Mouse (Mus musculus) Patski (cell line): ENCODE measurements around the gene Kif12. TPM values are rescaled to one million over a fixed set of nuclear protein-coding genes. Genes with fewer than 3 reads are reported as not detected.

ENCODE experiments used
- ATAC-seq: fragments of 100-300 bp; one replicate; pipeline ENCODE4 v1.8.0; 2021
- CTCF ChIA-PET: fragments of 350-600 bp; sonication (Branson Sonifier 250); formaldehyde crosslinking; loops from one replicate; lab custom pipeline; 2022; ENCODE audit warnings: inconsistent platforms; lab: Charles Lee
- POLR2A ChIA-PET: fragments of 350-600 bp; sonication (Branson Sonifier 250); formaldehyde crosslinking; loops from one replicate; lab custom pipeline; 2022; ENCODE audit warnings: antibody characterized with exemption, inconsistent platforms; lab: Charles Lee
- DNase-seq: peaks from one replicate; pipeline ENCODE4 v3.0.0-alpha.2; 2011; ENCODE audit warnings: low read depth, low spot score
- H3K27me3 ChIP-seq: fragments of 371-371 bp; one replicate; pipeline ENCODE4 v1.5.1; 2021
- CTCF ChIP-seq: fragments of 100-300 bp; IDR thresholded peaks from one replicate; pipeline ENCODE4 v1.5.1; 2021
- in situ Hi-C: fragments of 300-500 bp; cut with MboI; formaldehyde crosslinking; loops from 3 replicates; pipeline ENCODE4 v1.11.1; 2018; ENCODE audit warnings: low pct_unique_long_range_greater_than_20kb, mixed read lengths
- polyA plus RNA-seq: library from polyadenylated mRNA; unstranded; gene quantifications from one replicate; pipeline ENCODE4 v1.2.3, GENCODE M21; 2021

The Kif12 gene
- polyA plus RNA-seq, 1 experiment from 2014 or later = 10.7 TPM

DNA sequence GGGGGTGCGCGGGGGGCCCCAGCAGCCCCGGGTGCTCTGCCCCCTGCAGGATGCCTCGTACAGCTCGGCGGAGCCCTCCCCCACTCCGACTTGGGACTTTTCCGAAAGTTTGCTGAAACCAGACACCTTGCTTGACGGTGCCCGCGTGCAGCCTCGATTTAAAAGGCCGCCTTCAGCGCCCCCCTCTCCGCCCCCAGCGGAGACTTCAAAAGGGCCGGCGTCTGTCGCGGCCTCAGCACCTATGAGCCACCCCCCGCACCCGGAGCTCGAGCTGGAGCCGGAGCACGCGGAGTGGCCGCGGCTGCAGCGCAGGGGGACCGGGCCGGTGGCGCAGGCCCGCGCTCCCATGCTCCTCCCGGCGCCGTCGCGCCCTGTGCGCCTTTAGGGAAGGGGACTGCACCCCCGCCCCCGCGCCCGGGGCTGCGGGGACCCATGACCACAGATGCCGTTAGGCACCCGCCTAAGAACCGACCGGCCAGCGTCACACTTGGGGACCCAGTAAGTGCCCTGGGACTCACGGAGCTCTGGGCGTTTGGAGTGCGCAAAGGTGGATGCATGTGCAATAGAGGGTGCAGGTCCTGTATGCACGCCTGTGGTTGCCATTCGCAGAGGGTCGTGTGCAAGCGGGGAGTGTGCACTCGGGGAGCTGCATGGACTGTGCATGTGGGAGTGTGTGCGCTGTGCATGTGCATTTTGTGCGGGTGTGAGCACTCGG, 42.1 kb upstream of the Kif12 start, which contains the start of gene Col27a1:
Col27a1 (plus strand) TSS at position 98 of the 715 bp plus-strand sequence.
- H3K27me3 ChIP-seq = peaks cover 5% of the 10 kb centered on the region
- in situ Hi-C loops = no loop called here
- no peak for ATAC-seq
- TF ChIP-seq CTCF = no peak
- ChIA-PET CTCF (interaction anchor here (1.5 to 3.6 kb wide), 9 partner anchors 32 to 109 kb away, joined by 4 to 20 read pairs (median 9); partner anchors contain the start of gene Kif12), POLR2A (no interaction called here)
- no peak for DNase-seq

DNA sequence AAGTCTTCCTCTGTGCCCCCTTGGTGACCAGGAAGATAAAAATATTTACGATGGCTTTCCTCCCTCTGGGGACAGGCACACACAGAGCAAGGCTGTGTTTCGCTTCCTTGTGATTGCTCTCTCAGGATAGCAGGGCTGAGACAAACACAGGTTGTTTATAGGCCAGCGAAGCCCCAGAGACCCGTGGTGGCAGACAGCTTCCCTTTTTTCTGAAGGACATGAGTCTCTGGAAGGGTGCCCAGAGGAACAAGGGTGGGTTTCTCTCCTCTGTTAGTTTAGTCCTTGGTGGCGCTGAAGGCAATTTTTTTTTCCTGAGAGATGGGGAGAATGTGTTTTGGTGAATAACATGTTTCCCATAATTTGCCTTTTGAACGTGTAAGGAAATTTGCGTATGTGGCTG, 33.7 kb upstream of the Kif12 start:
- ChIA-PET CTCF (interaction anchor here (0.8 kb wide), 1 partner anchor 10 kb away, joined by 3 read pairs; no protein-coding TSS in a partner anchor), POLR2A (no interaction called here)
- H3K27me3 ChIP-seq = no peaks in the 10 kb centered on the region
- DNase-seq (no peak), ATAC-seq (no peak)
- TF ChIP-seq CTCF = no peak
- in situ Hi-C loops = no loop called here

DNA sequence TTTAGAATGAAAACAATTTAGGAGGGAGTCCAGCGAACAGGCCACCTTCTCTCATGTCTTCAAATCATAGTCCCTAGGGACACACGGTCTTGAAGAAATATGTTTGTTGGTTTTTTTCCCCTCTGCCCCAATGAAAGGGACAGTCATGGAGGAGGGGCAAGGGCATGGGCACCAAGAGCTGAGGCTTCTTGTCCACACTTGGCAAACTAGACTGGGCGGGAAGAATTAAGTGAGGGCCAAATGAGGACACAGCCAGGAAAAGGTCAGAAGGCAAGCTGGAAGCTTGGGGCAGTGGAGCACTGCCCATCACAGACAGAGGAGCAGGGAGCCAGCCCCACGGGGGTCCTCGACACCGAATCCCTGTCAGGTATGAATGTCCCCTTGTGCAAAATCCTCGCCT, 31.9 kb upstream of the Kif12 start:
- TF ChIP-seq CTCF = no peak
- ChIA-PET POLR2A (no interaction called here), CTCF (interaction anchor here (1.3 kb wide), 1 partner anchor 45 kb away, joined by 3 read pairs; no protein-coding TSS in a partner anchor)
- no peak for DNase-seq
- in situ Hi-C loops = loop anchor here (5.0 kb wide), 1 partner anchor 37 kb away; no protein-coding TSS in a partner anchor
- ATAC-seq = no peak
- H3K27me3 ChIP-seq = no peaks in the 10 kb centered on the region

DNA sequence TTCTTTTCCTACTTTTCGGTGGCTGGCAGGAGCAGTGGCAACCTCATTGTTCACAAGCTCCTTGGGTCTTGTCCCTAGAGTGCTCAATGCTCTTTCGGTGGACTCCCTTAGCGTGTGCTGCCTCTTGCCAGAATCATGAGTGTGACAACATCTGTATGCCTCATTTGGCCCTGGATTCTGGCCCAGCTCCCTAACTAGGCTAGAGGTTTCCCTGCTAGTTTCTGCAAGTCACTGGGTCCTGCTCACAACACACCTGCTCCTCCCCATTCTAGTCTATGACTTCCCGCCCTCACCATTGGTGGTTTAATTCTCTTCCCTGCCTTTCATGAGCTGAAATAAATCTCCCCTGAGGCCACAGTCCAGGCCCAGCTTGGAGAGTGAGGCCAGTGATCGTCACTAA, 27.4 kb upstream of the Kif12 start:
- ChIA-PET CTCF (no interaction called here), POLR2A (no interaction called here)
- no peak for DNase-seq
- in situ Hi-C loops = no loop called here
- no peak for TF ChIP-seq CTCF
- no peaks in the 10 kb centered on the region for H3K27me3 ChIP-seq
- no peak for ATAC-seq

DNA sequence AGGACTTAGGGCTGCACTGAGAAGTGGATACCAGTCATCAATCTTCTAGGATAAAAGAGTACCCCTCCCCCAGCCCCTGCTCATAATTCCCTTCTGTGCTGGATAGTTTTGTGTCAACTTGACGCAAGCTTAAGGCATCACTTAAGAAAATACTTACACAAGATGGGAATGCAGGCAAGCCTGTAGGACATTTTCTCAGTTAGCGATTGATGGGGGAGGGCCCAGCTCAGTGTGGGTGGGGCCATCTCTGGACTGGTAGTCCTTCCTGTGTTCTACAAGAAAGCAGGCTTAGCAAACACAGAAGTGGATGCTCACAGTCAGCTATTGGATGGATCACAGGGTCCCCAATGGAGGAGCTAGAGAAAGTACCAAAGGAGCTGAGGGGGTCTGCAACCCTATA, 22.4 kb upstream of the Kif12 start:
- ChIA-PET CTCF (no interaction called here), POLR2A (no interaction called here)
- no peak for ATAC-seq
- in situ Hi-C loops = no loop called here
- no peak for TF ChIP-seq CTCF
- no peak for DNase-seq
- H3K27me3 ChIP-seq = peaks cover 2% of the 10 kb centered on the region

DNA sequence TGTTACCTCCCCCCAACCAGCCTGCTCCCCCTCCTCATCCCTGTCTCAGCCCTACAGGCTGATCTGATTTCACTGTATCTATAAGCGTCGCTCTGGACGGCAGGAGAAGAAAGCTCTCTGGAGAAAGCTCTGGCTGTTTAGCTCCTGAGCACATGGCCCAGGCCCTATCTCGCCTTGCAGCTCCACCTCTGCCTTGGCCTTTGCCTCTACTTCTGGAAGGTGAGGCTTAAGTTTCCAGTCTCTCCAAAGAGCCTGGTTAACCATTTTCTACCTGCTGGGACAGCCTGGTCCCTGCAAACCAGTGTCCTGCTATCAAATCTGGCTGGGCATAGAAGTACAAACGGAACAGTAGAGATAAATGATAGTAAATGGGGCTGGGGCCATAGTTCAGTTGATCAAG, 19.7 kb upstream of the Kif12 start:
- in situ Hi-C loops = no loop called here
- no peak for TF ChIP-seq CTCF
- H3K27me3 ChIP-seq = peaks cover 3% of the 10 kb centered on the region
- CTCF ChIA-PET = no interaction called here
- DNase-seq = no peak
- no peak for ATAC-seq
- POLR2A ChIA-PET = interaction anchor here (0.6 kb wide), 1 partner anchor 52 kb away, joined by 4 read pairs; no protein-coding TSS in a partner anchor

DNA sequence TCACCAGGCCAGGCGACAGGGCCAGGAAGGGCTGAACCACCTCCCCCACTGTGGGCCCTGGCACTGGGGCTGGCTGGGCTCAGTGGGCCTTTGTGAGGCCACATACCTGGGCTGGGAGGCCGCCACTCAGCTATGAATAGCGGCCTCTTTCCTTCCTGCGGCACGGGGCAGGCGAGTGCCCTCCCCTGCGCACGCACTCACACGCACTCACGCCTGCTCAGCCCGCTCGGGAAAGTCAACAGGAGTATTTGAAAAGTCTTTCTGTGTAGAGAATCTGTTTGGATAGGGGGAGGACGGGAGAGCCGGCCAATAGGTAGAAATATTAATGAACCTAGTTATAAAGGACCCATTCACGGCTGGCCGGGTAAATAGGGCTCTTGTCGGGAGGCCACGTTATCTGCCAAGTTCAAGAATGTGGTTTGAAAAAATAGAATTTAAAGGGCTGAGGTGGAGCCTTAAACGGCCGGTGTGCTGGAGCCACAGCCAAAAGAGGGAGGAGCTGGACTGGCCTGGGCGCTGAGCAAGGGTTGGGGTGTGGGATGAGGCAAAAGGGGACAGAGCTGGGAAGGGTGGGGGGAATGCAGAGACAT, 14.4 kb upstream of the Kif12 start:
- ATAC-seq = no peak
- DNase-seq = no peak
- TF ChIP-seq CTCF = no peak
- in situ Hi-C loops = no loop called here
- CTCF ChIA-PET = interaction anchor here (1.1 kb wide), 1 partner anchor 28 kb away, joined by 3 read pairs; no protein-coding TSS in a partner anchor
- POLR2A ChIA-PET = no interaction called here
- peaks cover 3% of the 10 kb centered on the region for H3K27me3 ChIP-seq

DNA sequence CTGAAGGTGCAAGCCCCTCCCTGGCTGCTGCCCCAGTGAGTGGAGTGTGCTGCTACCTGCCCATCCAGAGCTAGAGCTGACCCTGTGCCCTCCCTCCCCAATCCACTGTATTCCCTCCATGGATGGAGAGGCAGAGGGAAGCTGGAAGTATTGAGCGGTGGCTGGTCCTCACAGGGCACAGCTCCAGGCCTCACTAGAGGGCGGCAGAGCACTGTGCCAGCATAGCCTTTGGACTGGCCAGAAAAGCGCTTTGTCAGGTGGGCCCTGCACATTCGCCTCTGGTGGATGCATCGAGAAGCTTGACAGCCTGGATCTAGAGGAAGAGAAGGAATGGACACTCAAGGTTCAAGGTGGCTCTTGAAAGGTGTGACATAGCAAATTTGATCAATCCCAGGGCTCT, 9.6 kb upstream of the Kif12 start:
- DNase-seq = no peak

DNA sequence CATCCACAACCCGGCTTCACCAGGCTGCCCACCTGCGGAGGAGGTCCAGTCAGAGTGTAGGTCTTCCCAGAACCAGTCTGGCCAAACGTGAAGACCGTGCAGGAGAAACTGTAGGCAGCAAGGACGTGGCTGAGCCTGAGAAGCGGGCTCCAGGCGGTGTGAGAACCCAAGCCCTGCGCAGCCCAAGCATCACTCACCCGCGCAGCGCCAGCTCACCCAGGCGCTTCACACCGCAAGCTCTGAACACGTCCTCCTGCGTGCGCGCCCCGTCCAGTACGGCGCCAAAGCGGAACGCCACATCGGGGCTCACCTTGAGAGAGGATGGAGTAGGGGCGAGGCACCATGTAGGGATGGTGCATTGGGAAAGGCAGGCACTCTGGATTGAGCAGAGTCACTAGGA, 809 bp downstream of the Kif12 start:
- H3K27me3 ChIP-seq = no peaks in the 10 kb centered on the region
- ATAC-seq = no peak

More for the DNA sequence above, 9.6 kb upstream of the Kif12 start:
- TF ChIP-seq CTCF = no peak
- POLR2A ChIA-PET = interaction anchor here (0.6 kb wide), 1 partner anchor 326 kb away, joined by 4 read pairs; no protein-coding TSS in a partner anchor
- H3K27me3 ChIP-seq = no peaks in the 10 kb centered on the region
- CTCF ChIA-PET = interaction anchor here (0.9 to 1.9 kb wide), 4 partner anchors 22 to 189 kb away, joined by 3 to 12 read pairs (median 4); partner anchors contain the start of gene Col27a1
- in situ Hi-C loops = no loop called here
- ATAC-seq = peak; percentile 39

DNA sequence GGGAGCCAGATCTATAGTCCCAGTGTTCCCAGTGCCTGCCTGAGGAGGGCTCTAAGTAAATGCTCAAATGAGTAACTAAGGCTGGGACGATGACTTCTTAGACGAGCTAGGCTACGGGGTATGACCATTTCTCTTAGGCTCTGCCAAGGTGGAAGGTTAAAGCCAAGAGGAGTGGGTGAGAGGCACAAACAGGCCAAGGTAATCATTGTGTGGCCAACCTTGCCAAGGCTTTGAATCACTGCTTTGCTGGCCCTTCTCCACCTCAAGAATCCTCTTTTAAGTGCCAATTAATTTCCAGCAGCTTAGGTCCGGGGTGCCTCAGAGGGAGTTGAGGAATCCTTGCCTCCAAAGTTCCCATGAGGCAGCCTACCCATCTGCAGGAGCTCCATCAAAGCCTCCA, 1.9 kb downstream of the Kif12 start:
- TF ChIP-seq CTCF = no peak
- CTCF ChIA-PET = interaction anchor here (0.9 to 1.0 kb wide), 2 partner anchors 12 to 45 kb away, joined by 3 read pairs; no protein-coding TSS in a partner anchor

More for the DNA sequence above, 809 bp downstream of the Kif12 start:
- TF ChIP-seq CTCF = no peak
- in situ Hi-C loops = loop anchor here (25.0 kb wide), 1 partner anchor 766 kb away; no protein-coding TSS in a partner anchor
- ChIA-PET POLR2A (interaction anchor here (1.2 kb wide), 1 partner anchor 11 kb away, joined by 4 read pairs; no protein-coding TSS in a partner anchor), CTCF (interaction anchor here (1.0 to 1.8 kb wide), 3 partner anchors 12 to 148 kb away, joined by 3 to 5 read pairs (median 4); no protein-coding TSS in a partner anchor)
- no peak for DNase-seq

More for the DNA sequence above, 1.9 kb downstream of the Kif12 start:
- POLR2A ChIA-PET = no interaction called here
- no peak for DNase-seq
- ATAC-seq = no peak
- in situ Hi-C loops = loop anchor here (25.0 kb wide), 1 partner anchor 767 kb away; no protein-coding TSS in a partner anchor
- H3K27me3 ChIP-seq = no peaks in the 10 kb centered on the region
